Mouse (Mus musculus) R1 (cell line): ENCODE measurements around the gene Klk4.

Experiments used
- DNase-seq: peaks from one replicate; pipeline ENCODE4 v3.0.0-alpha.2; 2018; ENCODE audit warnings: low read depth, low spot score

Klk4 gene

GRCm38 (mm10) chr7:43880912-43881311 is at the start of gene Klk4:
Gene Klk4 (plus strand): TSS chr7:43881160.
- no peak for DNase-seq

- DNase-seq, result no peak
Measured at GRCm38 (mm10) chr7:43841701-43842100, 39.3 kb upstream of the Klk4 start, which contains the start of gene Klk5. Gene Klk5 (plus strand): TSS chr7:43841971.

- peak; percentile 57 for DNase-seq
Measured at GRCm38 (mm10) chr7:43843801-43844200, 37.2 kb upstream of the Klk4 start.

GRCm38 (mm10) chr7:43851616-43852015 is 29.3 kb upstream of the Klk4 start:
- no peak for DNase-seq

GRCm38 (mm10) chr7:43854642-43855380 is 26.1 kb upstream of the Klk4 start:
- DNase-seq, result peak; percentile 84

GRCm38 (mm10) chr7:43855709-43856108 is 25.3 kb upstream of the Klk4 start:
- DNase-seq, result no peak

- DNase-seq, result peak; percentile 79
Measured at GRCm38 (mm10) chr7:43856307-43856706, 24.7 kb upstream of the Klk4 start.

GRCm38 (mm10) chr7:43857501-43857900 is 23.5 kb upstream of the Klk4 start:
- peak; percentile 50 for DNase-seq

GRCm38 (mm10) chr7:43860411-43860810 is 20.5 kb upstream of the Klk4 start:
- DNase-seq, result peak; percentile 49

- DNase-seq, result peak; percentile 82
Measured at GRCm38 (mm10) chr7:43873237-43873636, 7.7 kb upstream of the Klk4 start.

- no peak for DNase-seq
Measured at GRCm38 (mm10) chr7:43873674-43874073, 7.3 kb upstream of the Klk4 start.

GRCm38 (mm10) chr7:43874868-43875375 is 6.0 kb upstream of the Klk4 start:
- no peak for DNase-seq

GRCm38 (mm10) chr7:43876444-43876843 is 4.5 kb upstream of the Klk4 start:
- no peak for DNase-seq

GRCm38 (mm10) chr7:43878281-43878680 is 2.7 kb upstream of the Klk4 start:
- no peak for DNase-seq

- peak; percentile 56 for DNase-seq
Measured at GRCm38 (mm10) chr7:43882346-43882745, 1.4 kb downstream of the Klk4 start.

- DNase-seq, result no peak
Measured at GRCm38 (mm10) chr7:43882811-43883210, 1.9 kb downstream of the Klk4 start.

GRCm38 (mm10) chr7:43883547-43883946 is 2.6 kb downstream of the Klk4 start:
- DNase-seq, result peak; percentile 63

- no peak for DNase-seq
Measured at GRCm38 (mm10) chr7:43891365-43891764, 10.4 kb downstream of the Klk4 start.

GRCm38 (mm10) chr7:43891788-43892187 is 10.8 kb downstream of the Klk4 start:
- no peak for DNase-seq

- DNase-seq, result peak; percentile 93
Measured at GRCm38 (mm10) chr7:43894836-43895235, 13.9 kb downstream of the Klk4 start.

GRCm38 (mm10) chr7:43914821-43915220 is 33.9 kb downstream of the Klk4 start:
- DNase-seq, result peak; percentile 26

GRCm38 (mm10) chr7:43918426-43918825 is 37.5 kb downstream of the Klk4 start:
- no peak for DNase-seq

- no peak for DNase-seq
Measured at GRCm38 (mm10) chr7:43918871-43919270, 37.9 kb downstream of the Klk4 start.
